Mouse (Mus musculus): Measurements from ENCODE around the gene Cd300c. TPM values are rescaled to one million over a fixed set of nuclear protein-coding genes. Genes with fewer than 3 reads are reported as not detected.
"Not testable (repeated sequence)": the region's sequence is repeated elsewhere in the genome, so short reads cannot be mapped to it uniquely, and the experiment has no call there.

Gene Cd300c
- polyA plus RNA-seq, 1 experiment from 2014 or later = not detected

DNA sequence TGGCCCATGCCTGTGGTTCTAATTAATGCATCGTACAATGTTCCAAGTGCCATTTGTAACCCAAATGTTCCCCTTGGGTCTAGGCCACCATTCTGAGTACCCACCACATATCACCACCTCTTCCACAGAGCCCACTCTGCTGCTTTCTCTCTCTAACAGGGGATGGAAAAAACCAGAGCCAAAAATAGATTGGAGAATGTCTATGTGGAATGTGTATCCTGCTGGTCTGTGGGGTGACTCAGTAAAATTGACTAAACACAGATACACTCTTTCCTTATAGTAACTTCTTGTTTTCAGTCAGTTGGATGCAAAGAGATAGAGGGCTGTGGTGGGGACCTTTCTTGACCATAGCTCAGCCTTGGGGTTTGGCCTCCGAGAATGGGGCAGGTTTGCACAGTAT lies 39.4 kb downstream of the Cd300c start:
- ATAC-seq (ENCODE audit: low FRiP score) = no peak

DNA sequence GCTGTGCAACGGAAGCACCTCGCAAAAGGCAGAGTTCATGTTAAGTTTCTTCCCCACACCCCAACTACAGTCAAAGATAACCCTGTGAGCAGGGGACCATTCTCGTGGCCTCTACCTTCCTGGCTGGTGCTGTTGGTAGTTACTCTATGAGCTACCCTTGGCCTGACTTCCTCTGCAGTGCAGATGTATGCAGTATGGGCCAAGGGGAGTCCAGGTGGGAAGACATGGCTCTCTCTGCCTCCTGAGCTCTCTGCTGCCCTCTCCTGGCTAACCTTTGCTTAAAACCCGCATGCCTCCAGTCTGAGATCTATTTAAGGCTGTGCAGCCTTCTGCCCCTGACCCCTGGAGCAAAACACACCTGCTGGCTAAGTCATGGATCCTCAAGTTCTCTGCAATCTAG lies 45.0 kb downstream of the Cd300c start:
- H3K4me3 ChIP-seq (replicated peaks) = no peak overlapping the region
- no peak overlapping the region for H3K9ac ChIP-seq (replicated peaks)
- ATAC-seq (ENCODE audit: low FRiP score) = no peak
- H3K9me3 ChIP-seq (replicated peaks) = no peaks in the 10 kb centered on the region
- no peaks in the 10 kb centered on the region for H3K36me3 ChIP-seq
- H3K27me3 ChIP-seq (replicated peaks) = no peaks in the 10 kb centered on the region
- no peaks in the 10 kb centered on the region for H3K4me1 ChIP-seq
- no peak overlapping the region for H3K4me2 ChIP-seq
- 77% methylated on average over 4 of the region's 4 CpGs for WGBS
- no peak overlapping the region for H3K27ac ChIP-seq (replicated peaks)

More for the DNA sequence above, 39.4 kb downstream of the Cd300c start:
- 82% methylated on average over 2 of the region's 2 CpGs for WGBS
- no peak overlapping the region for H3K4me2 ChIP-seq
- H3K27ac ChIP-seq (replicated peaks) = no peak overlapping the region
- H3K4me1 ChIP-seq = no peaks in the 10 kb centered on the region
- no peak overlapping the region for H3K9ac ChIP-seq (replicated peaks)
- 0 out of 2 replicates have a peak, but pooled peaks cover 2% of the 10 kb centered on the region for H3K27me3 ChIP-seq (replicated peaks)
- H3K9me3 ChIP-seq (replicated peaks) = no peaks in the 10 kb centered on the region
- H3K36me3 ChIP-seq = no peaks in the 10 kb centered on the region
- H3K4me3 ChIP-seq (replicated peaks) = no peak overlapping the region

DNA sequence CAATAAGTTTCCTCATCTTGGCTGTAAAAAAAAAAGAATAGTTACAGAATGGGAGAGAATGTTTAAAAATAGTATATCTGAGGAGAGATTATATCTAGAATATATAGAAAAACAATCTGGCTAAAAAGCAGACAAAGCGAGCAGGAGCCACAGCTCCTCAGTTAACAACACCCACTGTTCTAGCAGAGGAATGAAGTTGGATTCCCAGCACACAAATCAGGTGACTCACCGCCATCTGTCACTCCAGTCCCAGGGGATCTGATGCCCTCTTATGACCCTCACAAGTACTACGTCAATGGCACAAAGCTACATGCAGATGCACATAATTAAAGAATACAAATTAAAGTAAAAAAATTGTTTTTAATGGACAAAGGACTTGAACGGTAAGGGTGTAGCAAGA lies 46.5 kb downstream of the Cd300c start:
- Histone ChIP-seq H3K4me1 (no peaks in the 10 kb centered on the region), H3K9me3 (replicated peaks) (no peaks in the 10 kb centered on the region), H3K4me3 (replicated peaks) (no peak overlapping the region), H3K4me2 (no peak overlapping the region), H3K27ac (replicated peaks) (no peak overlapping the region), H3K36me3 (no peaks in the 10 kb centered on the region), H3K9ac (replicated peaks) (no peak overlapping the region), H3K27me3 (replicated peaks) (no peaks in the 10 kb centered on the region)
- 64% methylated on average over 4 of the region's 4 CpGs for whole genome bisulfite sequencing
- no peak for ATAC-seq (ENCODE audit: low FRiP score)

DNA sequence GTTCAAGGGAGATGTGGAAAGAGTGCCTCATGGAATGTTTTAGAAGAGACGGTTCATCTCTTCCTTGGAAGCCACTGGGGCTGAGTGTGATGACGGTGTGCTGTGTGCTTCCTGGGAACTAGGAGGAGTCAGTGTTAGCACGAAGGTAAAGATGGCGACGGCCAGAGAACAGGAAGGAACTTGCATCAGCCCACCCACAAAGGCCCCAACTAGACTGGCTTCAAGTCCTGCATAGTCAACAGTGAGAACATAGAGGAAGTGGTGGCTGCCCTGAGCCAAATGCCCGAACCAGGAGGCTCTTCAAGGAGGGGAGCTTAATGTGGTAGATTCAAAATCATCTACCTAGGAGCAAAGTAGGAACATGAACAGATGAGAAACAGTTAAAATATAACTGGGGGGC lies 51.8 kb downstream of the Cd300c start:
- Histone ChIP-seq H3K4me3 (replicated peaks) (no peak overlapping the region), H3K36me3 (no peaks in the 10 kb centered on the region), H3K4me1 (no peaks in the 10 kb centered on the region), H3K27ac (replicated peaks) (no peak overlapping the region), H3K4me2 (no peak overlapping the region), H3K9me3 (replicated peaks) (no peaks in the 10 kb centered on the region), H3K27me3 (replicated peaks) (peaks cover 4% of the 10 kb centered on the region), H3K9ac (replicated peaks) (no peak overlapping the region)
- no peak for ATAC-seq (ENCODE audit: low FRiP score)
- 86% methylated on average over 6 of the region's 6 CpGs for WGBS

DNA sequence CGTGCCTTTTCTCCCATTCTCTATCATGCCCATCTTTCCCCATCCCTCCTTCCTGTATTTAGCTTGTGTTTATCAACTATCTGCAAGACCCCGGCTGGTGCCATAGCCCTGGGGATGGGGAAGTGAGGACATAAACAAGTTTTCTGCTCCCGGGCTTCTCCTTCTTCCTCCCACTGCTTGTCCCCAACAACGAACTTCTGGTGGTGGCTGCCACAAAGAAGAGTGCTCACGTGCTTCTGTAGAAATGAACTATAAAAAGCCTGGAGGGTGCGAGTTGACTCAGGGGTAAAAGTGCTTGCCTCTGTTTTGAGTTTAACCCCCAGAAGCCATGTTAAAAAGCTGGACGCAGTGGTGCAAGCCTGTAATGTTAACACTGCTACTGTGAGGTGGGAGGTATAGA lies 54.0 kb downstream of the Cd300c start:
- Histone ChIP-seq H3K36me3 (no peaks in the 10 kb centered on the region), H3K4me2 (no peak overlapping the region), H3K27me3 (replicated peaks) (peaks cover 4% of the 10 kb centered on the region), H3K4me1 (no peaks in the 10 kb centered on the region), H3K9ac (replicated peaks) (no peak overlapping the region), H3K4me3 (replicated peaks) (no peak overlapping the region), H3K27ac (replicated peaks) (no peak overlapping the region), H3K9me3 (replicated peaks) (no peaks in the 10 kb centered on the region)
- ATAC-seq (ENCODE audit: low FRiP score) = no peak
- 58% methylated on average over 7 of the region's 7 CpGs for WGBS

DNA sequence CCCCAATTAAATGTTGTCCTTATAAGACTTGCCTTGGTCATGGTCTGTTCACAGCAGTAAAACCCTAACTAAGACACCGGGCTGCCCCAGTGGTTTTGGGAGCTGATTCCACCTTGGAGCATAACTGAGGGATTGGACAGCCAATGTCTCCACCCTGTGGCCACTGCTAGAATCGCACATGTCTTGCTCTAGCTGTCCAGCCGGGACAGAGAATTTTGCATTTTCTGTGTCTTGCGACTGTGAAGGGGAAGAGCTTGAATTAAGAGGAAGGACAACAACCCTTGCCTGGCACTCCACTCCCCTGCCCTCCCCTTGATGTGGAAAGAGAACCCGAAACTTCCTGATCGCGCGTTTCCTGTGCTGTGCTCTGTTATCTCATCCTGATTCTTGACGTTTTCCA lies 56.1 kb downstream of the Cd300c start:
- Histone ChIP-seq H3K27me3 (replicated peaks) (peaks cover 4% of the 10 kb centered on the region), H3K9me3 (replicated peaks) (no peaks in the 10 kb centered on the region), H3K4me3 (replicated peaks) (no peak overlapping the region), H3K9ac (replicated peaks) (no peak overlapping the region), H3K4me2 (no peak overlapping the region), H3K36me3 (no peaks in the 10 kb centered on the region), H3K27ac (replicated peaks) (no peak overlapping the region), H3K4me1 (no peaks in the 10 kb centered on the region)
- ATAC-seq (ENCODE audit: low FRiP score) = peak; percentile 47; the same call in 1 of the 2 replicates
- 20% methylated on average over 9 of the region's 9 CpGs for WGBS

DNA sequence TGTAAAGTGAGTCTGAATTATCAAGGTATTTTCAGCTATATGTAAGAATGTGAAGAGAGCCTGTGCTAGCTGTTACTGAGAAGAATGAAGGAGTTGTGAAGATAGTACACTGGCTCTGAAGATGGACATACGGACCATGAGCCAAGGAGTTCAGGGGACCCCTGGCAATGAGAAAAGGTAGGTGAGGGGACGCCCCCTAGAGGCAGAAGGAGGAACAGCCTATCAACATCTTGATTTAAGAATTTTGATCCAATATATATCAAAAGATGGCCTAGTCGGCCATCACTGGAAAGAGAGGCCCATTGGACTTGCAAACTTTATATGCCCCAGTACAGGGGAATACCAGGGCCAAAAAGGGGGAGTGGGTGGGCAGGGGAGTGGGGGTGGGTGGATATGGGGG lies 59.4 kb downstream of the Cd300c start:
- not testable (repeated sequence) for H3K27ac ChIP-seq (replicated peaks); H3K27me3 ChIP-seq (replicated peaks); H3K9me3 ChIP-seq (replicated peaks); H3K4me3 ChIP-seq (replicated peaks); H3K36me3 ChIP-seq; ATAC-seq (ENCODE audit: low FRiP score); H3K4me1 ChIP-seq; H3K9ac ChIP-seq (replicated peaks); H3K4me2 ChIP-seq
- WGBS = 53% methylated on average over 3 of the region's 3 CpGs

DNA sequence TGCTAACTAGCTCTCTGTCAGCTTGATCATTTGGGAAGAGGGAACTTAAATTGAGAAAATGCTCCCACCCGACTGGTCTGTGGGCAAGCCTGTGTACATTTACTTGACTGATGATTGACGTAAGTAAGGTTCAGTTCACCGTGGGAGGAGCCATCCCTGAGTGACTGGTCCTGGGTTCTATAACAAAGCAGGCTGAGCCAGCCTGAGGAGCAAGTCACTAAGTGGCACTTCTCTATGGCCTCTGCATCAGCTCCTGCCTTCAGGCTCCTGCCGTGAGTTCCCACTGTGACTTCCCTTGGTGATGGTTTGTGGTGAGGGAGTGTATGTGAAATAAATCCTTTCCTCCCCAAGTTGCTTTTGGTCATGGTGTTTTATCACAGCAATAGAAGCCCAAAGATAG lies 60.9 kb downstream of the Cd300c start:
- no peak overlapping the region for H3K27ac ChIP-seq (replicated peaks)
- H3K27me3 ChIP-seq (replicated peaks) = no peaks in the 10 kb centered on the region
- WGBS = 68% methylated on average over 4 of the region's 4 CpGs
- no peak overlapping the region for H3K9ac ChIP-seq (replicated peaks)
- no peak overlapping the region for H3K4me3 ChIP-seq (replicated peaks)
- no peaks in the 10 kb centered on the region for H3K4me1 ChIP-seq
- ATAC-seq (ENCODE audit: low FRiP score) = no peak
- no peak overlapping the region for H3K4me2 ChIP-seq
- H3K9me3 ChIP-seq (replicated peaks) = no peaks in the 10 kb centered on the region
- H3K36me3 ChIP-seq = no peaks in the 10 kb centered on the region

DNA sequence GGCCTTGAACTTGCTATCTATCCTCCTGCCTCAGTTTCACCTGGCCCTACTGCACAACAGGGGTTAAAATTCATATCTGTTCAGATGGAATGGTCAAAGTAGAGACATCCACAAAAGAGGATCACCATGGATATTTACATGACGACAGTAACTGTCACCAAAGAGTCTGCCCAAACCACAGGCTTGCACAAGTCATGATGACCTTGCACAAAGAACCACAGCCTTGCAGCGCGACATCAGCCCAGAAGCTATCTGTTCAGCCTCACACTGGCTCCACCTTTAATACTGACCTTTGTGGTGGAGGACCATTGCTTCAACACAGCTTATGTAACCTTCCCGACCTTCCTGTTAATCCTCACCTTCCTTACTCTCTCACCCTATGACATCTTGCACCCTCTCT lies 61.4 kb downstream of the Cd300c start:
- Histone ChIP-seq H3K27ac (replicated peaks) (no peak overlapping the region), H3K4me3 (replicated peaks) (no peak overlapping the region), H3K9me3 (replicated peaks) (no peaks in the 10 kb centered on the region), H3K4me2 (no peak overlapping the region), H3K27me3 (replicated peaks) (no peaks in the 10 kb centered on the region), H3K4me1 (no peaks in the 10 kb centered on the region), H3K9ac (replicated peaks) (no peak overlapping the region), H3K36me3 (no peaks in the 10 kb centered on the region)
- ATAC-seq (ENCODE audit: low FRiP score) = no peak
- 88% methylated on average over 4 of the region's 4 CpGs for WGBS

Other genes starting within 250 kb of the Cd300c start
- 1.7 and 1.9 TPM in 2 replicates for gene Dnaic2, start 241.7 kb downstream of the Cd300c start, polyA plus RNA-seq (2015; fragmentation: Nextera tagmentation; extraction: Ambion mirVana)
- gene Kif19a, start 203.8 kb downstream of the Cd300c start, polyA plus RNA-seq (2015; fragmentation: Nextera tagmentation; extraction: Ambion mirVana) = 0.47 and 1.0 TPM in 2 replicates
- 14.8 and 21.3 TPM in 2 replicates for gene Btbd17, start 173.2 kb downstream of the Cd300c start, polyA plus RNA-seq (2015; fragmentation: Nextera tagmentation; extraction: Ambion mirVana)
- gene Gpr142, start 170.2 kb downstream of the Cd300c start, polyA plus RNA-seq (2015; fragmentation: Nextera tagmentation; extraction: Ambion mirVana) = not detected in 2 replicates
- gene Gprc5c, start 118.0 kb downstream of the Cd300c start, polyA plus RNA-seq (2015; fragmentation: Nextera tagmentation; extraction: Ambion mirVana) = 8.8 and 12.0 TPM in 2 replicates
- gene Cd300a, start 79.1 kb downstream of the Cd300c start, polyA plus RNA-seq (2015; fragmentation: Nextera tagmentation; extraction: Ambion mirVana) = 0.59 and 1.3 TPM in 2 replicates
- gene Cd300lb, start 34.8 kb downstream of the Cd300c start, polyA plus RNA-seq (2015; fragmentation: Nextera tagmentation; extraction: Ambion mirVana) = 0.05 and 0.28 TPM in 2 replicates
- gene Cd300ld, start 20.8 kb upstream of the Cd300c start, polyA plus RNA-seq (2015; fragmentation: Nextera tagmentation; extraction: Ambion mirVana) = 0.19 TPM in 1 of 2 replicates, not detected in the other
- gene Cd300c2, start 32.7 kb upstream of the Cd300c start, polyA plus RNA-seq (2015; fragmentation: Nextera tagmentation; extraction: Ambion mirVana) = 2.0 and 2.2 TPM in 2 replicates
- not detected in 2 replicates for gene Cd300ld2, start 47.0 kb upstream of the Cd300c start, polyA plus RNA-seq (2015; fragmentation: Nextera tagmentation; extraction: Ambion mirVana)
- not detected in 2 replicates for gene Cd300ld4, start 57.9 kb upstream of the Cd300c start, polyA plus RNA-seq (2015; fragmentation: Nextera tagmentation; extraction: Ambion mirVana)
- not detected in 2 replicates for gene Cd300ld5, start 68.6 kb upstream of the Cd300c start, polyA plus RNA-seq (2015; fragmentation: Nextera tagmentation; extraction: Ambion mirVana)
- gene Cd300ld3, start 79.3 kb upstream of the Cd300c start, polyA plus RNA-seq (2015; fragmentation: Nextera tagmentation; extraction: Ambion mirVana) = not detected in 2 replicates
- gene Cd300e, start 93.0 kb upstream of the Cd300c start, polyA plus RNA-seq (2015; fragmentation: Nextera tagmentation; extraction: Ambion mirVana) = 0.06 TPM in 1 of 2 replicates, not detected in the other
- gene Rab37, start 122.3 kb upstream of the Cd300c start, polyA plus RNA-seq (2015; fragmentation: Nextera tagmentation; extraction: Ambion mirVana) = 0.93 and 4.3 TPM in 2 replicates
- 0.20 and 0.27 TPM in 2 replicates for gene Cd300lf, start 164.8 kb upstream of the Cd300c start, polyA plus RNA-seq (2015; fragmentation: Nextera tagmentation; extraction: Ambion mirVana)
- 45.5 and 80.6 TPM in 2 replicates for gene Slc9a3r1, start 194.2 kb upstream of the Cd300c start, polyA plus RNA-seq (2015; fragmentation: Nextera tagmentation; extraction: Ambion mirVana)
- 11.7 TPM in 2 replicates for gene Tmem104, start 218.3 kb upstream of the Cd300c start, polyA plus RNA-seq (2015; fragmentation: Nextera tagmentation; extraction: Ambion mirVana)
- 22.0 and 22.8 TPM in 2 replicates for gene Nat9, start 218.7 kb upstream of the Cd300c start, polyA plus RNA-seq (2015; fragmentation: Nextera tagmentation; extraction: Ambion mirVana)